Mouse (Mus musculus) T-cell, adult 2 months (primary cell): Measurements from ENCODE around the gene Helz.

ENCODE experiments used
- DNase-seq: peaks from one replicate; pipeline ENCODE4 v3.0.0; 2022; ENCODE audit warnings: low spot score

Gene Helz

GRCm38 (mm10) chr11:107617976-107618375 lies 70.2 kb downstream of the Helz start:
- no peak for DNase-seq

GRCm38 (mm10) chr11:107624661-107625060 lies 76.9 kb downstream of the Helz start:
- no peak for DNase-seq

DNA sequence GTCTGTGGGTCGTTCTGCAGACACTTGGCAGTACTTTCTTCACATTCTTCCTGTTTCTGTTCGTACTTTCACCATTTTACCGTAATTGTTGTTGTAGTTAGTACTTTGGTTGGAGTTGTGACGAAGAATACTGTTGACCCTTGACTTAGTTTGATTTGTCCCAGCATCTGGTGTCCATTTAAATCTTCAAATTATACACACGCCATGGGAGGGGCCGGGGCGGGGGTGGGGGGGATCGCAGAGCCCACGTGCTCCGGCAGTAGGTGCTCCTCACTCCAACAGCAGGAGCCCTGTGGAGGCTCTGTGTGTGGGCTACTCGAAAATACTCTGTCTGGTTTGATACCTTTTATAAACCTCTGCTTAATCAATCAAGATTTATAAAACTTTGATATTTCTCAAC lies 78.0 kb downstream of the Helz start:
- no peak for DNase-seq

GRCm38 (mm10) chr11:107629504-107629903 lies 81.8 kb downstream of the Helz start:
- DNase-seq: no peak

- DNase-seq: no peak
Measured at GRCm38 (mm10) chr11:107629951-107630350, 82.2 kb downstream of the Helz start.

DNA sequence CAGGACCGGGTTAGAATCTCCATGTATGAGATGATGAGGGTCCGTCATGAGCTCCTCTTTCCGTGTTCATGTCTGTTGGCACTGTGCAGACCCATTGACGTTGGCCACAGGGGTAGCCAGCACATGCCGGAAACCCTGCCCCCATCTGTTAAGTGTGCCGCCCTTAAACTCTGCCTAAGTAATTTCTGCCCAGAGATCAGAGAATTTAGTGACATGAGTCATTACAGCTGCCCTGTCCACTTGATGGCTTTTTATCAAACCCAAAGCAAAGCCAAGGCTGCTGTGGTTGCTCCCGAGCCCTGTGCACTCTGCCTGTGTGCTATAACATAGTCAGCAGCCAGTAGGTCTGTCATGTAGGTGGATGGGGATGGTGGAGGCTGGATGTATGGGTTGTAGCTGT lies 83.4 kb downstream of the Helz start:
- no peak for DNase-seq

GRCm38 (mm10) chr11:107633563-107634146 lies 85.9 kb downstream of the Helz start:
- DNase-seq: no peak

- DNase-seq: no peak
Measured at GRCm38 (mm10) chr11:107638137-107638536, 90.4 kb downstream of the Helz start.

GRCm38 (mm10) chr11:107639657-107640056 lies 91.9 kb downstream of the Helz start:
- no peak for DNase-seq

- no peak for DNase-seq
Measured at GRCm38 (mm10) chr11:107644461-107644860, 96.7 kb downstream of the Helz start.

GRCm38 (mm10) chr11:107647330-107647729 lies 99.6 kb downstream of the Helz start:
- no peak for DNase-seq

DNA sequence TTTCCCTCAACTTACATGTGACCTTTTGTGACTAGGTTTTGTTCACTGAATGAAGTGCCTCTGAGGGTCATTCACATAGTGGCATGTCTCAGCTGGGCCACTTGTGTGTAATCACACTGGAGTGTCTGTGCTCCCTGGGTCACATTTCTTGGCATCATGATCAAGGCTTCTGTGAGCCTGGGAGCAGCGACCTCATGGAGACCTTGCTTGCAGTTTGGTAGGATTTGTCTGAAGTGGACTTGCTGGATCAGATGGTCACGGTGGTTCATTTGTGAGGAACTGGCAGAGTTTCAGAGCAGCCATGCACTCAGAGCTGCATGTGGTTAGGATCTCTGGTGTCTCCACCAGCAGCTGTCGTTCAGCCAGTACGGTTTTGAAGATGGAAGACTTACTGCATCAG lies 100.9 kb downstream of the Helz start:
- DNase-seq: no peak

DNA sequence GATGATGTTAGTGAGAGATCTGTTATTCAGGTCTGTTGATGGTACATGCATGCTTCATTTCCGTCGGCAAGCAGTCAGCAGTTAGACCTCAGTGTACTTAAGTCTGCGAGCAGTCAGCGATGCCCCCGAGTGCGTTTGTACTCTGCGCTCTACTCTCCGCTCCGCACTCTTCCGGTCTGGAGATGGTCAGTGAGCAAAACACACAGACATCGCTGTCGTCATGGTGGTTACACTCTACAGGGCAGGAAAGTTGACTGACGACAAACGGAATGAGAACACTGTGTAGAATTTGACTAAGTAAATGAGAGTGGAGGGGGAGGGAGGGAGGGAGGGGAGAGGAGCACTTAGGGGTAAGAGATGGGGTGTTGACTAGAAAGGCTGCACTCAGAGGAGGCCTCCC lies 101.7 kb downstream of the Helz start:
- no peak for DNase-seq

GRCm38 (mm10) chr11:107650422-107651051 lies 102.8 kb downstream of the Helz start:
- no peak for DNase-seq

- DNase-seq: no peak
Measured at GRCm38 (mm10) chr11:107651391-107651790, 103.7 kb downstream of the Helz start.

DNA sequence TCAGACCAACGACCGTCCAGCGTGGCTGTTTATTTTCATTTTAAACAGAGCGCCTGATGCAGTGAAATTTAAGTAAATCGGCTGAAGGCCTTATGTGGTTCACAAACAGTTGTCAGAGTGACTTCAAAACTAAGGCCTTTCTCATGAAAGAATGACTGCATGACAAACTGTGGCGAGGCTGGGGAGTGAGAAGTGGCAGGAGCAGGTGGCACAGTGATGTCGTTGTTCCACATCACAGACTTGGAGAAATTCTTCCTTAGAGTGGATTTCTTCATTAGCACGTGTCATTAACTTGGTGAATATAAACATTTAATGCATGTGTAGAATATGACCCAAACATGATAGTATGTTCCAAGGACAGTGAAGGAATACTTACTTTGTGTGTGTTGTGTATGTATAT lies 104.4 kb downstream of the Helz start:
- DNase-seq: no peak

GRCm38 (mm10) chr11:107655538-107655937 lies 107.8 kb downstream of the Helz start:
- DNase-seq: no peak

- no peak for DNase-seq
Measured at GRCm38 (mm10) chr11:107657117-107657516, 109.4 kb downstream of the Helz start.

- DNase-seq: no peak
Measured at GRCm38 (mm10) chr11:107660452-107660851, 112.7 kb downstream of the Helz start.

DNA sequence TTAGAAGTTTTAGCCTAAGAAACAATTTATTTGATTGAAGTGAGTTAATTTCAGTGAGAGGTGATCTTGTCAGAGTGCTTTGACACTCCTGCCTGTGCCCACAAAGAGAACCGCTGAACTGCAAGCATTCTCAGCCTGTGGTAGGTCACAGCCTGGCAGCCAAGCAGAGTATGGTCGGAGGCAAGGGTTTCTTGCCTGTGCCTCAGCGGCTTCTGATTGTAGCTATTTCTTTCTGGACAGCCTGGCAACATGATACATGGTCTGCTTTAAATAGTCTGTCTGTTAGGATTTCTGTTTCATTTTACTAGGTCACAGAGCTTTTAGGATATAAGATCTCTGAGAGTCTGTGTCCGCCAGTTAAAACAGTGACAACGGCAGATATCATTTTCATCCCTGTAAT lies 114.9 kb downstream of the Helz start:
- DNase-seq: no peak

GRCm38 (mm10) chr11:107667542-107667941 lies 119.8 kb downstream of the Helz start:
- no peak for DNase-seq

DNA sequence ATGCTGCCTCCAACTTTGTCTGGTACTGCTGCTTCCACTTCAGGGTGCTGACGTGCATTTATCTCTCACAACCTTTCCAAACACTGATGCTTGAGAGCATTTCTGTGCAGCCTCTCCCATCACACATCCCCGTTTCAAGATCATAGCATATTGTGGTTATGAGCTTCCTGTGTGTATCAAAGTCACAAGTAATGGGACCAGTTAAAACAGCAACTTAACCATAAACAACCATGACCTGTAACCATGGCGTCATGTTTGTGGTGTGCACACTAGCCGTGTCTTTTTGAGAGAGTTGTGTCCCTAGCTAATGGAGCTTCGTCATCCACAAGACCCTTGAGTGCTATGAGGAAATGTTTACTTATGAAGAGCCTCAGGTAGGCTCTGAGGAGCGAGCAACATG lies 120.5 kb downstream of the Helz start:
- DNase-seq: peak; percentile 73

GRCm38 (mm10) chr11:107668977-107669376 lies 121.2 kb downstream of the Helz start:
- DNase-seq: no peak

DNA sequence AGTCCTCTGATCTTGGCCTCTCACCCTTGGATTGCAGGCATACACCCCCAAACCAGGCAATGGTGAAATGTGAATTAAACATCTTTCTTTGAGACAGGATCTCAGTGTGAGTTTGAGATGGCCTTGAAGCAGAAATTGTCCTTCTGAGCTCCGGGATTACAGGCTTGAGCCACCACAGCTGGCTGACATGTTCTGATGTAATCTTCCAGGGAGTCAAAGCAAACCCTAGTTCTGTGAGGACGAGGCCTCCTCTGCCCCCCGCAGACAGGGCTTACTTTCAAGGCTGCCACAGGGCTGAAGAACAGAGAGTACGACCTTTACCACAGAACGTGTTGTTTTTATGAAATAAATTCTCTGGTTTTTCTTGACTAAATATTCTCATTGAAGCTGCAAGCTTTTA lies 126.3 kb downstream of the Helz start:
- no peak for DNase-seq
